Mouse (Mus musculus): Measurements from ENCODE around the gene Pdzd2. TPM values are rescaled to one million over a fixed set of nuclear protein-coding genes. Genes with fewer than 3 reads are reported as not detected.
A peak's percentile ranks its signal among the peaks of the same experiment; 100 is the strongest.

Pdzd2 gene
- polyA plus RNA-seq, 1 experiment from 2014 or later, result 14.5 TPM

DNA sequence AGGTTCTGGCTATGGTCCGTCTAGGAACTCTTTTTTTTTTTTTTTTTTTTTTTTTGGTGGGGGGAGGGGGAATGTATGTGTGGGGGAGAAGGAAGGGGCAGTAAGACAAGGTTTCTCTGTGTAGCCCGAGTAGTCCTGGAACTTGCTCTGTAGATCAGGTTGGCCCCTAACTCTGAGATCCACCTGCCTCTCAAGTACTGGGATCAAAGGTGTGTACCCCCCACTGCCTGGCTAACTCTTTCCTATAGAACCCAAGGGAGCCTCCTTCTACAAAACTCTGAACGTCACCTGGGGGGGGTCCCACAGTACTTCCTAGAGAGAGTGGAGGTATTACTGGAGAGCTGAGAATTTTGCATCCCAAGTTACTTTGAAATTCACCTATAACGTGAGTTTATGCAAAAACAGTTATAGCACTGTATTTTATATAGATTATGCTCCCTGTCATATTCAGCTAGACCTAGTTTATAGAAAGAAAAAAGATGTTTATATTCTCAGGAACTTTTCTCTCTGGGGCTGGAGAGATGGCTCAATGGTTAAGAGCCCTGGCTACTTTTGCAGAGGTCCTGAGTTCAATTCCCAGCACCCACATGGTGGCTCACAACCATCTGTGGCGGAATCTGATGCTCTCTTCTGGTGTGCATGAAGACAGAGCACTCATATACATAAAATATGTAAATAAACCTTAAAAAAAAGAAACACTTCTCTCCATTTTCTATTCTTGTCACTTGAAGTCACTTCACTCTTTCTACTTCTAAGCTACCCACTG, 191.9 kb downstream of the Pdzd2 start:
- Histone ChIP-seq H3K36me3 (no peaks in the 10 kb centered on the region), H3K4me2 (0 out of 2 replicates have a peak overlapping the region, but pooled peaks have one; percentile 20), H3K4me3 (no peak overlapping the region), H3K27me3 (replicated peaks) (no peaks in the 10 kb centered on the region), H3K4me1 (peaks cover 66% of the 10 kb centered on the region), H3K9me3 (no peaks in the 10 kb centered on the region), H3K27ac (replicated peaks) (no peak overlapping the region), H3K9ac (no peak overlapping the region)
- 77% methylated on average over 5 of the region's 5 CpGs for WGBS
- no peak for ATAC-seq (ENCODE audit: extremely low read depth, insufficient number of reproducible peaks, low FRiP score, low TSS enrichment)

DNA sequence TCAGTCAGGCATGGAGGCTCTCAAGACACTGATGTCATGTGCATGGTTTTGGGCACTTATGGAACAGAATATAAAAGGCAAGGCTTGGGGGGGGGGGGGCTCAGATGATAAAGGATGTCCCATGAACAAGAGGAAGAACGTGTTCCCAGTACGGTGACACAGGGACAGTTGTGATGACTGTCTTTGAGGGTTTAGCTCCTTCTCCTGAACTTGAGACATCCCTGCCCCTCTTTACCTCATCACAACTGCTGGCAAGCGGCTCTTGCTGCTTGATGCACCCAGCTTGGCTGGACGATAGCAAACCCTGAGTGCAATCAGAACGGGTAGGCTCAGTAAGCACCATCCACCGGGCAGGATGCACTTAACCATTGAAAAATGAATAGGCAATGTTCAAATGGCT, 192.9 kb downstream of the Pdzd2 start:
- H3K9me3 ChIP-seq, result no peaks in the 10 kb centered on the region
- no peak overlapping the region for H3K4me2 ChIP-seq
- no peak overlapping the region for H3K9ac ChIP-seq
- H3K4me1 ChIP-seq, result peaks cover 66% of the 10 kb centered on the region
- H3K4me3 ChIP-seq, result no peak overlapping the region
- H3K27ac ChIP-seq (replicated peaks), result no peak overlapping the region
- H3K36me3 ChIP-seq, result no peaks in the 10 kb centered on the region
- no peak for ATAC-seq (ENCODE audit: extremely low read depth, insufficient number of reproducible peaks, low FRiP score, low TSS enrichment)
- 69% methylated on average over 6 of the region's 6 CpGs for WGBS
- H3K27me3 ChIP-seq (replicated peaks), result no peaks in the 10 kb centered on the region

DNA sequence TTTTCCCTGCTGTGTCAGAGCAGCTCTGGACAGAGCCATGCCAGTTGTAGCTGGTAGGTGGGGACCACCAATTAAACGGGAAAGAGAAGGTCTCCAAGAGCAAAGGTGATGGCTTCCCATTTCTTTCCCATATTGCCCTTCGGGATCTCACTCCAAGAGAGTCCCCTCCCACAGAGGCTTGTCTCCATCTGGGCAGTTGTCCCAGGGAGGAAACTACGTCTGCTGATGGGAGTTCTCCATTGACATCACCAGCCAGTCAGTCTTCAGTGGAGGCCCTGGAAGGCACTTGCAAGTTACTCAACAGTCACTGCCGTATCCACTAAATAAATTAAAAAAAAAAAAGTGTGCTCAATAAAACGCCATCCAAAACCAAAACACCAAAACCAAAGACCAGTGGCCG, 194.1 kb downstream of the Pdzd2 start:
- H3K4me2 ChIP-seq, result no peak overlapping the region
- H3K27me3 ChIP-seq (replicated peaks), result no peaks in the 10 kb centered on the region
- 54% methylated on average over 6 of the region's 6 CpGs for WGBS
- H3K4me1 ChIP-seq, result peaks cover 62% of the 10 kb centered on the region
- no peak overlapping the region for H3K4me3 ChIP-seq
- H3K9me3 ChIP-seq, result no peaks in the 10 kb centered on the region
- no peak overlapping the region for H3K27ac ChIP-seq (replicated peaks)
- no peak overlapping the region for H3K9ac ChIP-seq
- no peak for ATAC-seq (ENCODE audit: extremely low read depth, insufficient number of reproducible peaks, low FRiP score, low TSS enrichment)
- no peaks in the 10 kb centered on the region for H3K36me3 ChIP-seq

DNA sequence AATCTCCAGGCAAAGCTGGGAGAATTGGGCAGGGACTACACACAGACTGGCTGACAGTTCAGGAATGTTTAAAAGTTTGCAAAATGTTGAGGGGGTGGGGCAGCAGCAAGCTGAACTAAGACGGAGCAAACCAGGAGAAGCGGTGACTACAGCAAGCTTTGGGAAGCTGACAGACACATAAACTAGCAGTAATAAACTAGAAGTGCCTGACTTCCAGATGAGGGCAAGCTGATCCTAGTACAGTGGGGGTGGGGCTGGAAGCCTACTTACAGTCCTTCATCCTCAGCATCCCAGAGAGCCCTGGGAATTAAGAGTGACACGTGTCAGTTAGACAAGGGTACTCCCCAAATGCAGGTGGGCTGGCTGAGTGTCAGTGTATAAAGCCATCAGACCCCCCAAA, 194.5 kb downstream of the Pdzd2 start:
- Histone ChIP-seq H3K9ac (no peak overlapping the region), H3K4me2 (no peak overlapping the region), H3K36me3 (no peaks in the 10 kb centered on the region), H3K9me3 (no peaks in the 10 kb centered on the region), H3K27ac (replicated peaks) (no peak overlapping the region), H3K4me3 (no peak overlapping the region), H3K27me3 (replicated peaks) (no peaks in the 10 kb centered on the region), H3K4me1 (peaks cover 57% of the 10 kb centered on the region)
- WGBS, result 50% methylated on average over 3 of the region's 3 CpGs
- ATAC-seq (ENCODE audit: extremely low read depth, insufficient number of reproducible peaks, low FRiP score, low TSS enrichment), result no peak

DNA sequence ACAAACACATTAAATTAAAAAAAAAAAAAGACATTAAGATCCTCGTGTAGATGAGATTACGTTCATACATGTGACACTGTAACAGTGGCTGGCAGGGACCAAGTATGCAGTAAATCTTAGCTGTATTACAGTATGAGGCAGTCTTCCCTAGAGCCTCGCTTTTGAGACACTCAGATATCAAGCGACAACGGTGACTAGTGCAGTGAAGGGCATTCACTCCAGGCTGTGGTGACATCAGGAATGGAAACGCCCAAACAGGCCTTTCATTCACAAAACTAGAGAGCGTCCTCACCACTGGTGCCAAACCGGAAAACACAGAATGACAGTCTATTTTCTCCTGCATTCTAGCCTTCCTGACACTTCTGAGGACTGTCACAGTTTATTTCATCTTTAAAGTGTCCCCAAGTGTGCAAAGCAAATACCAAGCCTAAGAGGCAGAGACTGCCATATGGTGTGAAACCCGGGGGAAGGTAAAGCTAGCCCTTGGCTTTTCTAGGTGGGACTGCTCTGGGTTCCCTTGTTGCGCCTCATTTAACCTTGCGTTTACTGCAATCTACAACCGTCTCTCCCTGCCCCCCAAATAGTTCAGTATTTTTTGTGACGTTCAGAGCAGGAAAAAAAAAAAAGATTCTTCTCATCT, 195.9 kb downstream of the Pdzd2 start:
- no peak overlapping the region for H3K4me2 ChIP-seq
- H3K27ac ChIP-seq (replicated peaks), result no peak overlapping the region
- no peaks in the 10 kb centered on the region for H3K36me3 ChIP-seq
- no peak for ATAC-seq (ENCODE audit: extremely low read depth, insufficient number of reproducible peaks, low FRiP score, low TSS enrichment)
- H3K27me3 ChIP-seq (replicated peaks), result no peaks in the 10 kb centered on the region
- no peak overlapping the region for H3K4me3 ChIP-seq
- H3K9me3 ChIP-seq, result no peaks in the 10 kb centered on the region
- 53% methylated on average over 13 of the region's 13 CpGs for WGBS
- H3K9ac ChIP-seq, result no peak overlapping the region
- peaks cover 46% of the 10 kb centered on the region for H3K4me1 ChIP-seq

DNA sequence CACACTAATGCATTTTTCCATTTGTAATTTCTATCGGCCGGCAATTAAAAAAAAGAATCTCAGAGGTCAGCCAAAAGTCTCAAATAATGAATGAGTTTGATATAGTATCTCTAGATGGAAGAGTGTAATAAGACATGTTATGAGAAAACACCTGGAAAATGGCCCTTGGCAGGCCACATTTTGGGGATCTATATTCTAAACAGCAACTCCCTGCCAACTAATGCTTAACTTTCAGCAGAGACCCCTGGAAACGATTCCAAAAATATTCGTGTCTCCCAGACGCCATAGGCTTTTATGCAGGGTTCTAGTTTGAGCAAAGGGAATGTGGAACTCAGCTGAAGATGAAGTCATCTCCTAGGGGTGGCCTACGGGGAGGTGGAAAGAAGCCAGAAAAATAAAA, 197.4 kb downstream of the Pdzd2 start:
- H3K36me3 ChIP-seq, result no peaks in the 10 kb centered on the region
- WGBS, result 69% methylated on average over 6 of the region's 6 CpGs
- H3K27ac ChIP-seq (replicated peaks), result no peak overlapping the region
- H3K4me1 ChIP-seq, result peaks cover 38% of the 10 kb centered on the region
- H3K9ac ChIP-seq, result no peak overlapping the region
- no peaks in the 10 kb centered on the region for H3K9me3 ChIP-seq
- no peak overlapping the region for H3K4me2 ChIP-seq
- H3K27me3 ChIP-seq (replicated peaks), result no peaks in the 10 kb centered on the region
- no peak for ATAC-seq (ENCODE audit: extremely low read depth, insufficient number of reproducible peaks, low FRiP score, low TSS enrichment)
- H3K4me3 ChIP-seq, result no peak overlapping the region

DNA sequence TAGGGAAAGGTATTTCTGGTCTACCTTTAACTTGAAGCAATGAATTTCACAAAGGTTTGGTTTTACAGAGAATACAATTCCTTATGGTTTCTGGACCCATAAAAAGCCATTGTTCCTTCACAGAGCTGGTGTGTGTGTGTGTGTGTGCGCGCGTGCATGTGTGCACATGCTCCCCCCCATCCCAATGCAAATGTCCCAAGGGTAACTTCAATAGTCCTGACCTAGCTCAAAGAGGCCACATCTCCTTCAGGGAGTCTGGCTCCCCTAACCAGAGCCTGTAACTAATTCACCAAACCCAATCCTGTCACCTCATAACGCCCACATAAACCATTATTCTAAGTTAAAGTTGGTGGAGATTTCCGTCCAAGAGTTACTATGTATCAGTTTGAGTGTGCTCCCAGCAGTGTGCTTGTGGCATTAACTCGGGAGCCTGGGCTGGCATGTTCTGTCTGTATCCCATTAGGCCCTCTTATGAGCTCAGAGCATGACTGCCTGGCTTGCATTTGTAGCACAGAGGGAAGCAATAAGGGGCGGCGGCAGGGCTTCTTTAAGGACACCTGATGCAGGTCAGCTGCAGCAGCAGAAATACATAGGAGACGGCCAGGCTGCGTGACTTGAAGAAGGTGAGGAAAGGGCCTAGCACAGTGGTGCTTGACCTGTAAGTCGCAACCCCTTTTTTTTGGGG, 200.0 kb downstream of the Pdzd2 start:
- H3K4me1 ChIP-seq, result peaks cover 23% of the 10 kb centered on the region
- H3K27me3 ChIP-seq (replicated peaks), result no peaks in the 10 kb centered on the region
- no peaks in the 10 kb centered on the region for H3K9me3 ChIP-seq
- H3K4me2 ChIP-seq, result no peak overlapping the region
- no peak for ATAC-seq (ENCODE audit: extremely low read depth, insufficient number of reproducible peaks, low FRiP score, low TSS enrichment)
- no peak overlapping the region for H3K9ac ChIP-seq
- H3K4me3 ChIP-seq, result no peak overlapping the region
- no peak overlapping the region for H3K27ac ChIP-seq (replicated peaks)
- H3K36me3 ChIP-seq, result no peaks in the 10 kb centered on the region
- 90% methylated on average over 11 of the region's 11 CpGs for WGBS

DNA sequence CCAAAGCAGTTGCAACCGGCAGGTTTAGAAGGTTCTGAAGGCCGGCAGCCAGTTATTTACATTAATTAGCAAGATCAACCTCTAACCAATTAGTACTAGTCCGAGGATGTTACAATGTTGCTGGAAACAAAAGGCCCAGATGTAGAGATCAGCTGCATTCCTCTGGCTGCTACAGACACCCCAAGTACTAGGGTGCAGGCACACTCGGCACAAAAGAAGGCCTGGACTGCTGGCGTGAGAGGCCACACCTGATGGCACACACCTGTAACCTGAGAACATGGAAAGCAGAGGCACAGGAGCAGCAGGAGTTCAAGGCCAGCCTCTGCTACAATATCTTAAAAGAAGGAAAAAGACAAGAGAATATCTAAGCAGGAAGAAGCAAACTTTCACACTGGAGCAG, 206.5 kb downstream of the Pdzd2 start:
- Histone ChIP-seq H3K27ac (replicated peaks) (no peak overlapping the region), H3K4me3 (no peak overlapping the region), H3K4me2 (no peak overlapping the region), H3K27me3 (replicated peaks) (no peaks in the 10 kb centered on the region), H3K4me1 (peaks cover 9% of the 10 kb centered on the region), H3K9ac (no peak overlapping the region), H3K36me3 (peaks cover 7% of the 10 kb centered on the region; the same call in 1 of the 2 replicates), H3K9me3 (peaks cover 4% of the 10 kb centered on the region; the same call in 1 of the 2 replicates)
- WGBS, result 78% methylated on average over 5 of the region's 5 CpGs
- ATAC-seq (ENCODE audit: extremely low read depth, insufficient number of reproducible peaks, low FRiP score, low TSS enrichment), result no peak

DNA sequence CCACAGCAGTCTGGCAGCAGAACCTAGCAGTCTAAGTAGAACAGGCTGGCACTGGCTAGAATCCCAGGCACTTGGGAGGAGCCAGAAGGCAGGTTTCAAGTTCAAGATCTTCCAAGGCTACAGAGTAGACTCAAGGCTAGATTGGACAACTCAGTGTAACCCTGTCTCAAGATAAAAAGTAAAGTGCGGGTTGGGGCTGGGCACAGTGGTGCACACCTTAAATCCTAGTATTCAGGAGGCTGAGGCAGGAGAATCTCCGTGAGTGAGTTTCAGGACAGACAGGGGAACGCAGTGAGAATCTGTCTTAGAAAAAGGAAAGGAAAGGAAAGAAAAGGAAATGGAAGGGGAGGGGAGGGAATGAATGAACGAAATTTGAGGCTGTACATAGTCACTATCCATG, 207.2 kb downstream of the Pdzd2 start:
- Histone ChIP-seq H3K27me3 (replicated peaks) (no peaks in the 10 kb centered on the region), H3K4me2 (no peak overlapping the region), H3K27ac (replicated peaks) (no peak overlapping the region), H3K9ac (no peak overlapping the region), H3K36me3 (peaks cover 7% of the 10 kb centered on the region; the same call in 1 of the 2 replicates), H3K9me3 (peaks cover 4% of the 10 kb centered on the region; the same call in 1 of the 2 replicates), H3K4me1 (peaks cover 9% of the 10 kb centered on the region), H3K4me3 (no peak overlapping the region)
- WGBS, result 83% methylated on average over 4 of the region's 4 CpGs
- ATAC-seq (ENCODE audit: extremely low read depth, insufficient number of reproducible peaks, low FRiP score, low TSS enrichment), result no peak

DNA sequence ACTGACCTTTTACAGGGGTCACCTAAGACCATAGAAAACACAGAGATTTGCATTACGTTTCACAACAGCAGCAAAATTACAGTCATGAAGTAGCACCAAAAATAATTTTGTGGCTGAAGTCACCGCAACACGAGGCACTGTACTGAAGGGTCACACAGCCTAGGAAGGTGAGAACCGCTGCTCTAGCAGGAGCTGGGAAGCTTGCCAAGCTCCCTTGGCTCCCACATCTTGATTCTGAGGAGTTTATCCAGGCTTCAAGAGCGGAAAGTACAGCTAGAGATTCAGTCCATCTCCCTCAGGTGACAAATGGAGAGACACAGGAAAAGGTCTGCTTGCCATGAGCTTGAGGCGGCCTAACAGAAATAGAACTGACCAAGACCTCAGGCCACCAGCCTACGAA, 216.9 kb downstream of the Pdzd2 start:
- H3K27ac ChIP-seq (replicated peaks), result peak overlapping the region; percentile 62
- H3K4me2 ChIP-seq, result no peak overlapping the region
- 34% methylated on average over 7 of the region's 7 CpGs for WGBS
- H3K4me3 ChIP-seq, result no peak overlapping the region
- no peak for ATAC-seq (ENCODE audit: extremely low read depth, insufficient number of reproducible peaks, low FRiP score, low TSS enrichment)
- peaks cover 8% of the 10 kb centered on the region for H3K36me3 ChIP-seq
- H3K27me3 ChIP-seq (replicated peaks), result no peaks in the 10 kb centered on the region
- H3K9me3 ChIP-seq, result 0 out of 2 replicates have a peak, but pooled peaks cover 4% of the 10 kb centered on the region
- H3K4me1 ChIP-seq, result peaks cover 38% of the 10 kb centered on the region
- H3K9ac ChIP-seq, result no peak overlapping the region

DNA sequence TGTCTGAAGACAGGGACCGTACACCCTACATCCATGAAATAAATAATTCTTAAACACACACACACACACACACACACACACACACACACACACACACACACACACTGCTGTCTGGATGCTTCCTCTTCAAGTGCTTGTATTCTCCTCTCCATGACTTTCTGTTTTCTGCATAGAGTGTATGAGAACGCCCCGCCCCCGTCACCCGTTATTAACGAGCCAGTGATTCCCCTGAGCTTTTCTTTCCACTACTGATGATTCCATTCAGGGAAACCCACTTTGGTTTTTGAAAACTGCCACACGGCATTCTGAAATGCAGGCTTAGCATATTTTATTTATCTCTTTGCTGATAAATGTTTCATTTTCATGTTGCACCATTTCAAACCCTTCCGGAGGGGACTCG, 219.4 kb downstream of the Pdzd2 start:
- WGBS, result 61% methylated on average over 9 of the region's 9 CpGs
- no peak overlapping the region; the same call in 1 of the 2 replicates for H3K4me2 ChIP-seq

More for the DNA sequence above, 219.4 kb downstream of the Pdzd2 start:
- H3K27ac ChIP-seq (replicated peaks), result no peak overlapping the region
- H3K9ac ChIP-seq, result no peak overlapping the region
- H3K27me3 ChIP-seq (replicated peaks), result no peaks in the 10 kb centered on the region
- 0 out of 2 replicates have a peak, but pooled peaks cover 4% of the 10 kb centered on the region for H3K9me3 ChIP-seq
- ATAC-seq (ENCODE audit: extremely low read depth, insufficient number of reproducible peaks, low FRiP score, low TSS enrichment), result no peak
- H3K4me1 ChIP-seq, result peaks cover 44% of the 10 kb centered on the region
- H3K4me3 ChIP-seq, result no peak overlapping the region
- peaks cover 4% of the 10 kb centered on the region for H3K36me3 ChIP-seq

Measured in heart, embryonic 13.5 days (tissue).